Mouse (Mus musculus) left cerebral cortex, postnatal 4 days (tissue): ENCODE measurements around the gene Lcor. TPM values are rescaled to one million over a fixed set of nuclear protein-coding genes. Genes with fewer than 3 reads are reported as not detected.
A peak's percentile ranks its signal among the peaks of the same experiment; 100 is the strongest.

ENCODE experiments used
- DNase-seq: peaks from one replicate; pipeline ENCODE4 v3.0.0-alpha.2; 2022
- intact Hi-C: fragments of 180-260 bp; cut with DNase I; formaldehyde crosslinking; loops from one replicate; pipeline ENCODE4 v1.15.1; 2025
- total RNA-seq, 2 experiments: library from RNA; stranded (reverse); gene quantifications; 2 replicates each; pipeline ENCODE4 v1.2.3; 2021

Gene Lcor
- total RNA-seq, 2 experiments from 2014 or later, result 28.7 to 29.6 TPM

DNA sequence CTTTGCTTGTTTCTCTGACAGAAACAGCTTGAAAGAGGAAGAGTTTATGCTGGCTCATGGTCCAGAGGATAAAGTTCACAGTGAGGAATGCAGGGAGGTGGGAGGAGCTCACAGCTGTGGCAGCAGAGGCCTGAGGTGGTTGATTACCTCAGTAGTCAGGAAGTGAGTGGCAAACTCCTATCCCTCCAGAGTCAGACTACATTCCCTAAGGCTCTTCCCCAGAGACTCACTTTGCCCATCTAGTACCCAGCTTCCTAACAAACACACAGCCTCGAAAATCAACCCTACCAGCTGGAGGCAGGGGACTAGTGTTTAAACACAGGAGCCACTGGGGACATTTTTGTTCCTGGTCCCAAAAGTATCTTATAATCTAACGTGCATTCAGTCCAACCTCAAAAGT is 7.5 kb upstream of the Lcor start:
- no peak for DNase-seq
- intact Hi-C loops, result no loop called here

GRCm38 (mm10) chr19:41476530-41477249 is 5.7 kb upstream of the Lcor start:
- no peak for DNase-seq

GRCm38 (mm10) chr19:41481030-41481886 is 1.2 kb upstream of the Lcor start:
- DNase-seq, result peak; percentile 3
- intact Hi-C loops, result loop anchor here (10.0 kb wide), 1 partner anchor 284 kb away; no protein-coding TSS in a partner anchor

More at GRCm38 (mm10) chr19:41476530-41477249, 5.7 kb upstream of the Lcor start:
- intact Hi-C loops, result no loop called here

GRCm38 (mm10) chr19:41481887-41482189 is 599 bp upstream of the Lcor start:
- no peak for DNase-seq
- intact Hi-C loops, result loop anchor here (2.0 to 10.0 kb wide), 2 partner anchors 165 to 283 kb away; no protein-coding TSS in a partner anchor

DNA sequence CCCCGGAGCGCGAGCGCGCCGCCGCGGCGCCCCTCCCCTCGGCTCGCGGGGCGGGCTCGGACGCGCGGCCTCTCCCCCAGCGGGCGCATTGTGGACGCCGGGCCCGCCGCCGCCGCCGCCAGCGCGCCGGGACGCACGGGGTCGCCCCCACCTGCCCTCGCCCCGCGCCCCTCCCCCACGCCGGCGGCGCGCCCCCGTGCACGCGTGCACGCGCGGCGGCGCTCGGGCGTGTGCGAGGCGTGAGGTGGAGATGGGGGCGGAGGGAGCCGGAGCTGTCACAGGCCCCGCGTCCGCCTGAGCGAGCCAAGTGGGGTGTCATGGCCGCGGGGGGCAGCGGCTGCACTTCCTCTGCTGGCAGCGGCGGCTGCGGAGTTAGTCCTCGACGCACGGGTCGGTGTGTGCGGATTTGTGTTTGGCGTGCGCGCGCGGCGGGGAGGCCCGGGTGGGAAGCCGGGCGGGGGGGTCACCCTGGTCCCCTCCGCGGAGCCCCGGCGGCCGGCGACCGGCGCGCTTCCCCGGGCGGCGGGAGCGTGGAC is 540 bp downstream of the Lcor start:
- intact Hi-C loops, result loop anchor here (2.0 to 10.0 kb wide), 2 partner anchors 166 to 282 kb away; no protein-coding TSS in a partner anchor
- peak; percentile 82 for DNase-seq

GRCm38 (mm10) chr19:41483445-41484040 is 1.1 kb downstream of the Lcor start:
- peak; percentile 27 for DNase-seq
- intact Hi-C loops, result loop anchor here (2.0 to 10.0 kb wide), 2 partner anchors 167 to 281 kb away; no protein-coding TSS in a partner anchor

- DNase-seq, result no peak
- intact Hi-C loops, result loop anchor here (10.0 kb wide), 1 partner anchor 280 kb away; no protein-coding TSS in a partner anchor
Observed at GRCm38 (mm10) chr19:41484361-41484760, 1.9 kb downstream of the Lcor start.

GRCm38 (mm10) chr19:41495382-41496032 is 13.1 kb downstream of the Lcor start:
- intact Hi-C loops, result no loop called here
- no peak for DNase-seq

- no peak for DNase-seq
- intact Hi-C loops, result no loop called here
Observed at GRCm38 (mm10) chr19:41496058-41496457, 13.6 kb downstream of the Lcor start.

GRCm38 (mm10) chr19:41507872-41508271 is 25.4 kb downstream of the Lcor start:
- intact Hi-C loops, result no loop called here
- no peak for DNase-seq

- intact Hi-C loops, result no loop called here
- no peak for DNase-seq
Observed at GRCm38 (mm10) chr19:41514836-41515235, 32.4 kb downstream of the Lcor start.

DNA sequence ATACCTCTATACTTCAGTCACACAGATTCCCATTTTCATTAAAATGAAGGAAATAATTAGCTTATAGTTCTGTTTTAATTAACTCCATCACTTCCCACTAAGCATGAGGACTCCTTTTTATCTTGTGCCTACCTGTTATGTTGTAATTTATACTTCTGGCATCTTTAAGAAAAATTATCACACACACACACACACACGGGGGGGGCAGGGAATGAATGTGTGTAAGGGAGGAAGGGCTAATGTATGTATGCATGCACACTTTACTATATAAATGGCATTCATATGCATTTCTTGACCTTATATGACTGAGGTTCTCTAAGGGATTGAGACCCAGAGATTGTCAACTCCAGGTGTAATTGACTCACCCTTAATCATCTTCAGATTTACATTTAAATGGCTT is 33.1 kb downstream of the Lcor start:
- DNase-seq, result no peak
- intact Hi-C loops, result no loop called here

- no peak for DNase-seq
- intact Hi-C loops, result no loop called here
Observed at GRCm38 (mm10) chr19:41517006-41517405, 34.6 kb downstream of the Lcor start.

- DNase-seq, result no peak
- intact Hi-C loops, result no loop called here
Observed at GRCm38 (mm10) chr19:41519121-41519520, 36.7 kb downstream of the Lcor start.

- intact Hi-C loops, result no loop called here
- DNase-seq, result no peak
Observed at GRCm38 (mm10) chr19:41522246-41522645, 39.8 kb downstream of the Lcor start.

- intact Hi-C loops, result no loop called here
- no peak for DNase-seq
Observed at GRCm38 (mm10) chr19:41523798-41524563, 41.5 kb downstream of the Lcor start.

DNA sequence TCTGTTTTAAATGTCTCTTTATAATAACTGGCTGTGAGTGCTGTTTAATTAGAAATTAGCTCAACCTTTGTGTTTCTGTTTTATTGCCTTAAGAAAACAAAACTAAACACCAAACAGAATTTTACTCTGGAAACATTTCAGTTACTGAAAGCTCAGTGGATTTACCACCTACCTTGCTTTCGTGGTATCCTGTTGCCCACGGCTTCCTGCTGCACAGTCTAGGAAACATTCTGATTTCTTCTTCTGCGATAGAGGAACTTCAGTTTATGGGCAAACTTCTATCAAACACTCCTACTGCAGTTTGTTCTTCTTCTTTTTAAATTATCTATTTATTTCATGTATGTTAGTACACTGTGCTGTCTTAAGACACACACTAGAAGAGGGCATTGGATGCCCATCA is 46.7 kb downstream of the Lcor start:
- no peak for DNase-seq
- intact Hi-C loops, result no loop called here

GRCm38 (mm10) chr19:41534021-41534420 is 51.6 kb downstream of the Lcor start:
- DNase-seq, result no peak
- intact Hi-C loops, result no loop called here

DNA sequence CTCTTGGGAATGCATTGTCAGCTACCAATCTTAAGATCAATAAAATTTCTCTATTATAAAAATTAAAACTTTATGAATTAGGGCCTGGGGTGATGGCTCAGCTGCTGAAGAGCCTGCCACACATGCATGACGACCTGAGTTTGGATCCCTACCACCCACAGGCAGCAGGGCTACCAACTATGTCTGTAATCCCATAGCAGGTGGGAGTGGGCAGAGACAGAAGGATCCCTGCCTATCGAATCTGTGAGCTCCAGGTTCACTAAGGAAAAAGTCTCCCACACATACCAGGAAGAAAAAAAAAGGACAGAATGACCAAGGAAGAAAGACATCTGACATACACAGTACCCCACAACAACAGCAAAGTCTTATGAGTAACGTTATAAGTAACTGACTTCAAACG is 74.5 kb downstream of the Lcor start:
- intact Hi-C loops, result no loop called here
- DNase-seq, result no peak

- no peak for DNase-seq
Observed at GRCm38 (mm10) chr19:41557491-41557890, 75.1 kb downstream of the Lcor start.

More at GRCm38 (mm10) chr19:41557491-41557890, 75.1 kb downstream of the Lcor start:
- intact Hi-C loops, result no loop called here
